Comparison of ENCODE assay signal across 9 mouse cellular contexts in genomic region chr17:8508305-8509141, GRCm38 (mm10). TPM values are rescaled to one million over a fixed set of nuclear protein-coding genes. Genes with fewer than 3 reads are reported as not detected.
DNase-seq lines count a peak whose midpoint lies in the region; ATAC-seq and TF ChIP-seq lines count a peak whose summit lies in the region.
"Had no signal": no experiment of that assay in that cellular context is flagged by ENCODE, and none has a peak within 500 bp of the region (broad histone marks: within the 10 kb centered on the region; RNA-seq: fewer than 3 reads in every experiment).

No protein-coding gene starts in this region.

- DNase-seq in adrenal gland, postnatal 14 days, result peak; percentile 92
- peak; percentile 83 for DNase-seq in embryo, embryonic 10 days (ENCODE audit: low spot score)
- DNase-seq in gastrocnemius, postnatal 25 days, result peak; percentile 82
- peak; percentile 79 to 82 for DNase-seq in left cerebral cortex, adult 2 months (ENCODE audit: extremely low spot score in 1 of 2, low spot score in 2 of 2)
- peak; percentile 83 for DNase-seq in stomach, postnatal 0 days (ENCODE audit: low spot score)

- WGBS in hindbrain, embryonic 16.5 days, result 0% methylated on average over 16 of the region's 16 CpGs
- under 1% methylated on average over 16 of the region's 16 CpGs for WGBS in midbrain, embryonic 15.5 days
- 2% methylated on average over 16 of the region's 16 CpGs for WGBS in stomach, postnatal 0 days

- TF ChIP-seq CTCF in left cerebral cortex, adult 2 months (IDR thresholded peaks at IDR 0.05), result peak; percentile 57
- TF ChIP-seq CTCF in stomach, postnatal 0 days (IDR thresholded peaks at IDR 0.05; ENCODE audit: low read depth), result peak; percentile 30

- TF ChIP-seq EP300 in stomach, postnatal 0 days (optimal IDR thresholded peaks at IDR 0.05), result no peak

- H3K36me3 ChIP-seq in hindbrain, embryonic 16.5 days (ENCODE audit: control insufficient read depth, insufficient read depth, low read length), result no peaks in the 10 kb centered on the region
- H3K36me3 ChIP-seq in midbrain, embryonic 15.5 days (replicated peaks), result no peaks in the 10 kb centered on the region
- no peaks in the 10 kb centered on the region for H3K36me3 ChIP-seq in stomach, postnatal 0 days (ENCODE audit: control insufficient read depth, insufficient read depth, low read length)

- H3K27me3 ChIP-seq in hindbrain, embryonic 16.5 days (replicated peaks; ENCODE audit: control insufficient read depth, insufficient read depth, low read length), result no peaks in the 10 kb centered on the region
- H3K27me3 ChIP-seq in midbrain, embryonic 15.5 days (replicated peaks), result no peaks in the 10 kb centered on the region; the same call in 1 of the 2 replicates
- no peaks in the 10 kb centered on the region for H3K27me3 ChIP-seq in stomach, postnatal 0 days (ENCODE audit: control insufficient read depth, insufficient read depth, low read length)

- peak overlapping the region; percentile 71 for H3K27ac ChIP-seq in hindbrain, embryonic 16.5 days (ENCODE audit: low read depth, low read length)
- H3K27ac ChIP-seq in left cerebral cortex, adult 2 months, result peak overlapping the region; percentile 96
- H3K27ac ChIP-seq in midbrain, embryonic 15.5 days, result peak overlapping the region; percentile 80
- no peak overlapping the region for H3K27ac ChIP-seq in stomach, postnatal 0 days (replicated peaks)

- no peaks in the 10 kb centered on the region for H3K9me3 ChIP-seq in hindbrain, embryonic 16.5 days (ENCODE audit: control insufficient read depth, low read length)
- H3K9me3 ChIP-seq in midbrain, embryonic 15.5 days, result no peaks in the 10 kb centered on the region
- H3K9me3 ChIP-seq in stomach, postnatal 0 days (ENCODE audit: control insufficient read depth, low read length), result no peaks in the 10 kb centered on the region

- ATAC-seq in hindbrain, embryonic 16.5 days, result peak; percentile 91
- ATAC-seq in midbrain, embryonic 15.5 days (replicated peaks), result peak; percentile 92
- ATAC-seq in stomach, postnatal 0 days (ENCODE audit: low FRiP score, low TSS enrichment), result peak; percentile 87
- ATAC-seq in erythroblast, adult 5-6 weeks (replicated peaks; ENCODE audit: low FRiP score, poor library complexity, severe bottlenecking), result no peak

- H3K4me2 ChIP-seq in hindbrain, embryonic 16.5 days (ENCODE audit: low read length), result peak overlapping the region; percentile 58
- peak overlapping the region; percentile 52 for H3K4me2 ChIP-seq in midbrain, embryonic 15.5 days
- H3K4me2 ChIP-seq in stomach, postnatal 0 days (replicated peaks; ENCODE audit: low read depth), result peak overlapping the region; percentile 31; the same call in 1 of the 2 replicates

- peak overlapping the region; percentile 44 for H3K9ac ChIP-seq in hindbrain, embryonic 16.5 days (ENCODE audit: low read depth, low read length)
- H3K9ac ChIP-seq in midbrain, embryonic 15.5 days, result peak overlapping the region; percentile 31; the same call in 1 of the 2 replicates
- H3K9ac ChIP-seq in stomach, postnatal 0 days (ENCODE audit: low read length), result no peak overlapping the region; the same call in 1 of the 2 replicates

- intact Hi-C loops in left cerebral cortex, adult 2 months (cut with DNase I), result loop anchor here (1.0 kb wide), 2 partner anchors 16 to 20 kb away; no protein-coding TSS in a partner anchor

- H3K4me1 ChIP-seq in hindbrain, embryonic 16.5 days (ENCODE audit: control insufficient read depth, insufficient read depth, low read depth, low read length), result peaks cover 22% of the 10 kb centered on the region
- peaks cover 38% of the 10 kb centered on the region for H3K4me1 ChIP-seq in midbrain, embryonic 15.5 days
- peaks cover 6% of the 10 kb centered on the region for H3K4me1 ChIP-seq in stomach, postnatal 0 days (replicated peaks; ENCODE audit: control insufficient read depth, insufficient read depth)

- H3K4me3 ChIP-seq in hindbrain, embryonic 16.5 days (ENCODE audit: low read length), result peak overlapping the region; percentile 34
- H3K4me3 ChIP-seq in left cerebral cortex, adult 2 months, result no peak overlapping the region; the same call in 1 of the 2 replicates
- peak overlapping the region; percentile 32 for H3K4me3 ChIP-seq in midbrain, embryonic 15.5 days
- H3K4me3 ChIP-seq in stomach, postnatal 0 days (ENCODE audit: low read depth, low read length), result no peak overlapping the region

RNA-seq across cellular contexts. Expression of gene Pde10a, which starts 16.6 kb away (rescaled TPM):
- total RNA-seq in adrenal gland, postnatal 14 days (2021), result 25.0 and 33.0 TPM in 2 replicates
- total RNA-seq in gastrocnemius, postnatal 25 days (2021), result 1 to 10 TPM; 3.5 to 7.9 TPM
- 10.7 and 11.3 TPM in 2 replicates for polyA plus RNA-seq in hindbrain, embryonic 16.5 days (2015; fragmentation: Nextera tagmentation; extraction: Ambion mirVana)
- total RNA-seq in left cerebral cortex, adult 2 months (2021), result 100 to 1,000 TPM in 1 of 2 experiments, 10 to 100 TPM in 1; 78.0 to 113 TPM
- polyA plus RNA-seq in midbrain, embryonic 15.5 days (2015; fragmentation: Nextera tagmentation; extraction: Ambion mirVana), result 14.9 and 17.3 TPM in 2 replicates
- polyA plus RNA-seq in stomach, postnatal 0 days (2015; fragmentation: Nextera tagmentation; extraction: Ambion mirVana), result 0.69 and 0.98 TPM in 2 replicates
- total RNA-seq in erythroblast, adult 5-6 weeks (2015; ENCODE audit: low replicate concordance), result 0.63 and 0.77 TPM in 2 replicates
- 0.42 TPM in 1 of 2 replicates, not detected in the other for total RNA-seq in erythroblast, adult 5-6 weeks (2017; ENCODE audit: low replicate concordance)

RNA-seq across cellular contexts. Expression of gene Gm17087, which starts 58.2 kb away (rescaled TPM):
- not detected in 2 replicates for total RNA-seq in adrenal gland, postnatal 14 days (2021)
- total RNA-seq in gastrocnemius, postnatal 25 days (2021), result not detected
- 0.14 TPM in 1 of 2 replicates, not detected in the other for polyA plus RNA-seq in hindbrain, embryonic 16.5 days (2015; fragmentation: Nextera tagmentation; extraction: Ambion mirVana)
- not detected for total RNA-seq in left cerebral cortex, adult 2 months (2021)
- not detected in 2 replicates for polyA plus RNA-seq in midbrain, embryonic 15.5 days (2015; fragmentation: Nextera tagmentation; extraction: Ambion mirVana)
- not detected in 2 replicates for polyA plus RNA-seq in stomach, postnatal 0 days (2015; fragmentation: Nextera tagmentation; extraction: Ambion mirVana)
- total RNA-seq in erythroblast, adult 5-6 weeks (2015; ENCODE audit: low replicate concordance), result not detected in 2 replicates
- not detected in 2 replicates for total RNA-seq in erythroblast, adult 5-6 weeks (2017; ENCODE audit: low replicate concordance)
- polyA plus RNA-seq: spleen, adult 2 months had no signal

Comparison
In these comparisons a context has a peak if more than half of its experiments do, and no peak if none do; other contexts are left out.
1. H3K4me3 ChIP-seq: peak in hindbrain, embryonic 16.5 days (single experiment) and midbrain, embryonic 15.5 days (single experiment); none in left cerebral cortex, adult 2 months (single experiment) and stomach, postnatal 0 days (single experiment).
2. Peak in every context shown above with its lines, with median percentiles within 50 percentile points of each other: DNase-seq and H3K4me2 ChIP-seq.